Mouse (Mus musculus): ENCODE measurements around the gene Exoc4. TPM values are rescaled to one million over a fixed set of nuclear protein-coding genes. Genes with fewer than 3 reads are reported as not detected.

The Exoc4 gene
- polyA plus RNA-seq, 1 experiment from 2014 or later = 40.5 TPM

- Histone ChIP-seq H3K27ac (ENCODE audit: poor library complexity, severe bottlenecking) (no peak overlapping the region), H3K4me1 (replicated peaks) (peaks cover 13% of the 10 kb centered on the region; the same call in 1 of the 2 replicates), H3K9me3 (replicated peaks) (no peaks in the 10 kb centered on the region), H3K9ac (no peak overlapping the region), H3K4me2 (no peak overlapping the region), H3K27me3 (replicated peaks) (no peaks in the 10 kb centered on the region), H3K36me3 (peaks cover under 1% of the 10 kb centered on the region; the same call in 1 of the 2 replicates), H3K4me3 (no peak overlapping the region)
- WGBS = 76% methylated on average over 4 of the region's 4 CpGs
- no peak for ATAC-seq (ENCODE audit: insufficient number of reproducible peaks, low FRiP score)
Observed at GRCm38 (mm10) chr6:33977448-33977847, 728.6 kb downstream of the Exoc4 start.

- Histone ChIP-seq H3K4me3 (no peak overlapping the region), H3K27me3 (replicated peaks) (no peaks in the 10 kb centered on the region), H3K4me2 (no peak overlapping the region), H3K27ac (ENCODE audit: poor library complexity, severe bottlenecking) (no peak overlapping the region), H3K4me1 (replicated peaks) (peaks cover 9% of the 10 kb centered on the region; the same call in 1 of the 2 replicates), H3K36me3 (no peaks in the 10 kb centered on the region), H3K9ac (no peak overlapping the region), H3K9me3 (replicated peaks) (no peaks in the 10 kb centered on the region)
- WGBS = 81% methylated on average over 9 of the region's 9 CpGs
- ATAC-seq (ENCODE audit: insufficient number of reproducible peaks, low FRiP score) = no peak
Observed at GRCm38 (mm10) chr6:33977880-33978279, 729.0 kb downstream of the Exoc4 start.

GRCm38 (mm10) chr6:33982709-33983108 is 733.8 kb downstream of the Exoc4 start:
- Histone ChIP-seq H3K36me3 (no peaks in the 10 kb centered on the region), H3K4me2 (no peak overlapping the region), H3K27me3 (replicated peaks) (no peaks in the 10 kb centered on the region), H3K4me3 (no peak overlapping the region), H3K9ac (no peak overlapping the region), H3K4me1 (replicated peaks) (peaks cover 12% of the 10 kb centered on the region), H3K9me3 (replicated peaks) (no peaks in the 10 kb centered on the region), H3K27ac (ENCODE audit: poor library complexity, severe bottlenecking) (no peak overlapping the region)
- ATAC-seq (ENCODE audit: insufficient number of reproducible peaks, low FRiP score) = no peak
- 82% methylated on average over 9 of the region's 9 CpGs for WGBS

- Histone ChIP-seq H3K9me3 (replicated peaks) (no peaks in the 10 kb centered on the region), H3K4me1 (replicated peaks) (peaks cover 11% of the 10 kb centered on the region)
- no peak for ATAC-seq (ENCODE audit: insufficient number of reproducible peaks, low FRiP score)
Observed at GRCm38 (mm10) chr6:33987132-33987531, 738.2 kb downstream of the Exoc4 start.

GRCm38 (mm10) chr6:33992213-33993034 is 743.5 kb downstream of the Exoc4 start:
- no peak for ATAC-seq (ENCODE audit: insufficient number of reproducible peaks, low FRiP score)
- 47% methylated on average over 23 of the region's 24 CpGs for WGBS
- no peak overlapping the region for H3K9ac ChIP-seq

More at GRCm38 (mm10) chr6:33987132-33987531, 738.2 kb downstream of the Exoc4 start:
- Histone ChIP-seq H3K27me3 (replicated peaks) (no peaks in the 10 kb centered on the region), H3K27ac (ENCODE audit: poor library complexity, severe bottlenecking) (no peak overlapping the region), H3K4me2 (no peak overlapping the region), H3K4me3 (no peak overlapping the region), H3K9ac (no peak overlapping the region), H3K36me3 (no peaks in the 10 kb centered on the region)
- 79% methylated on average over 5 of the region's 5 CpGs for WGBS

GRCm38 (mm10) chr6:33993842-33994241 is 745.0 kb downstream of the Exoc4 start:
- WGBS = 73% methylated on average over 6 of the region's 6 CpGs
- Histone ChIP-seq H3K4me1 (replicated peaks) (no peaks in the 10 kb centered on the region), H3K9ac (no peak overlapping the region), H3K36me3 (no peaks in the 10 kb centered on the region), H3K4me2 (no peak overlapping the region), H3K9me3 (replicated peaks) (no peaks in the 10 kb centered on the region), H3K27ac (ENCODE audit: poor library complexity, severe bottlenecking) (no peak overlapping the region), H3K4me3 (no peak overlapping the region), H3K27me3 (replicated peaks) (no peaks in the 10 kb centered on the region)
- no peak for ATAC-seq (ENCODE audit: insufficient number of reproducible peaks, low FRiP score)

More at GRCm38 (mm10) chr6:33992213-33993034, 743.5 kb downstream of the Exoc4 start:
- no peaks in the 10 kb centered on the region for H3K27me3 ChIP-seq (replicated peaks)
- H3K9me3 ChIP-seq (replicated peaks) = no peaks in the 10 kb centered on the region
- no peak overlapping the region for H3K4me3 ChIP-seq
- no peaks in the 10 kb centered on the region for H3K4me1 ChIP-seq (replicated peaks)
- no peak overlapping the region for H3K27ac ChIP-seq (ENCODE audit: poor library complexity, severe bottlenecking)
- no peaks in the 10 kb centered on the region for H3K36me3 ChIP-seq
- H3K4me2 ChIP-seq = no peak overlapping the region

GRCm38 (mm10) chr6:33998590-33998989 is 749.7 kb downstream of the Exoc4 start:
- Histone ChIP-seq H3K4me3 (no peak overlapping the region), H3K9me3 (replicated peaks) (no peaks in the 10 kb centered on the region), H3K27me3 (replicated peaks) (no peaks in the 10 kb centered on the region), H3K4me1 (replicated peaks) (no peaks in the 10 kb centered on the region), H3K9ac (no peak overlapping the region), H3K4me2 (no peak overlapping the region), H3K27ac (ENCODE audit: poor library complexity, severe bottlenecking) (no peak overlapping the region), H3K36me3 (no peaks in the 10 kb centered on the region)
- 39% methylated on average over 4 of the region's 4 CpGs for WGBS
- no peak for ATAC-seq (ENCODE audit: insufficient number of reproducible peaks, low FRiP score)

- Histone ChIP-seq H3K9ac (no peak overlapping the region), H3K4me1 (replicated peaks) (no peaks in the 10 kb centered on the region), H3K36me3 (no peaks in the 10 kb centered on the region), H3K4me2 (no peak overlapping the region), H3K4me3 (no peak overlapping the region), H3K27ac (ENCODE audit: poor library complexity, severe bottlenecking) (no peak overlapping the region), H3K27me3 (replicated peaks) (no peaks in the 10 kb centered on the region), H3K9me3 (replicated peaks) (no peaks in the 10 kb centered on the region)
- 32% methylated on average over 7 of the region's 7 CpGs for WGBS
- no peak for ATAC-seq (ENCODE audit: insufficient number of reproducible peaks, low FRiP score)
Observed at GRCm38 (mm10) chr6:33999530-33999929, 750.6 kb downstream of the Exoc4 start.

- H3K9me3 ChIP-seq (replicated peaks) = no peaks in the 10 kb centered on the region
- no peak for ATAC-seq (ENCODE audit: insufficient number of reproducible peaks, low FRiP score)
- WGBS = 82% methylated on average over 7 of the region's 7 CpGs
Observed at GRCm38 (mm10) chr6:34000644-34001043, 751.8 kb downstream of the Exoc4 start.

GRCm38 (mm10) chr6:34003033-34003432 is 754.1 kb downstream of the Exoc4 start:
- no peaks in the 10 kb centered on the region for H3K9me3 ChIP-seq (replicated peaks)
- H3K27ac ChIP-seq (ENCODE audit: poor library complexity, severe bottlenecking) = no peak overlapping the region
- ATAC-seq (ENCODE audit: insufficient number of reproducible peaks, low FRiP score) = no peak
- peaks cover 12% of the 10 kb centered on the region for H3K4me1 ChIP-seq (replicated peaks)
- 41% methylated on average over 1 of the region's 1 CpGs for WGBS
- no peaks in the 10 kb centered on the region for H3K36me3 ChIP-seq
- no peak overlapping the region for H3K4me2 ChIP-seq
- no peak overlapping the region for H3K9ac ChIP-seq
- H3K27me3 ChIP-seq (replicated peaks) = no peaks in the 10 kb centered on the region; the same call in 1 of the 2 replicates
- no peak overlapping the region for H3K4me3 ChIP-seq

More at GRCm38 (mm10) chr6:34000644-34001043, 751.8 kb downstream of the Exoc4 start:
- no peak overlapping the region for H3K4me2 ChIP-seq
- no peaks in the 10 kb centered on the region for H3K4me1 ChIP-seq (replicated peaks)
- no peaks in the 10 kb centered on the region for H3K36me3 ChIP-seq
- H3K4me3 ChIP-seq = no peak overlapping the region
- no peak overlapping the region for H3K27ac ChIP-seq (ENCODE audit: poor library complexity, severe bottlenecking)
- H3K9ac ChIP-seq = no peak overlapping the region
- H3K27me3 ChIP-seq (replicated peaks) = no peaks in the 10 kb centered on the region; the same call in 1 of the 2 replicates

- no peaks in the 10 kb centered on the region; the same call in 1 of the 2 replicates for H3K9me3 ChIP-seq (replicated peaks)
- no peaks in the 10 kb centered on the region for H3K4me1 ChIP-seq (replicated peaks)
- 81% methylated on average over 6 of the region's 6 CpGs for WGBS
- no peak for ATAC-seq (ENCODE audit: insufficient number of reproducible peaks, low FRiP score)
- H3K27me3 ChIP-seq (replicated peaks) = no peaks in the 10 kb centered on the region
- H3K9ac ChIP-seq = no peak overlapping the region
- H3K36me3 ChIP-seq = no peaks in the 10 kb centered on the region
- no peak overlapping the region for H3K4me3 ChIP-seq
- no peak overlapping the region for H3K4me2 ChIP-seq
- H3K27ac ChIP-seq (ENCODE audit: poor library complexity, severe bottlenecking) = no peak overlapping the region
Observed at GRCm38 (mm10) chr6:34013469-34013868, 764.6 kb downstream of the Exoc4 start.
